In genomic region chr9:42264145-42264544, GRCm38 (mm10) we compare ENCODE assay signal across 8 mouse cellular contexts. TPM values are rescaled to one million over a fixed set of nuclear protein-coding genes. Genes with fewer than 3 reads are reported as not detected.
DNase-seq lines count a peak whose midpoint lies in the region; ATAC-seq lines count a peak whose summit lies in the region.

Gene Sc5d (minus strand): TSS chr9:42264256.

- peaks cover 2% of the 10 kb centered on the region for H3K36me3 ChIP-seq in hindbrain, embryonic 13.5 days

- H3K27ac ChIP-seq in hindbrain, embryonic 13.5 days = peak within 1 kb of the TSS; percentile 96

- no peaks in the 10 kb centered on the region for H3K9me3 ChIP-seq in hindbrain, embryonic 13.5 days

- peak within 1 kb of the TSS; percentile 72 for H3K4me3 ChIP-seq in hindbrain, embryonic 13.5 days

- peak within 1 kb of the TSS; percentile 89 for H3K9ac ChIP-seq in hindbrain, embryonic 13.5 days

- H3K4me2 ChIP-seq in hindbrain, embryonic 13.5 days = peak within 1 kb of the TSS; percentile 77

- H3K27me3 ChIP-seq in hindbrain, embryonic 13.5 days = no peaks in the 10 kb centered on the region

- peak; percentile 98 for ATAC-seq in hindbrain, embryonic 13.5 days (ENCODE audit: low FRiP score)

- 0% methylated on average over 49 of the region's 49 CpGs for WGBS in hindbrain, embryonic 13.5 days

- H3K4me1 ChIP-seq in hindbrain, embryonic 13.5 days (replicated peaks) = peaks cover 38% of the 10 kb centered on the region

- DNase-seq in NIH3T3 (ENCODE audit: low read depth) = peak; percentile 97
- peak; percentile 99 for DNase-seq in cerebellum, postnatal 10 days
- DNase-seq in frontal cortex, postnatal 14 days (ENCODE audit: low spot score in 2 of 2) = peak; percentile 87 to 91
- DNase-seq in layer of hippocampus, postnatal 25 days (ENCODE audit: extremely low spot score in 1 of 2, low spot score in 1 of 2) = peak; percentile 85 to 91
- peak; percentile 96 for DNase-seq in lung, postnatal 25 days (ENCODE audit: low spot score)
- peak; percentile 93 for DNase-seq in retina, embryonic 14.5 days (ENCODE audit: low spot score)
- DNase-seq in thymus, postnatal 4 days = peak; percentile 92

RNA-seq across cellular contexts. Expression of gene Sc5d, which starts in this region (rescaled TPM):
- 63.0 and 72.2 TPM in 2 replicates for polyA plus RNA-seq in hindbrain, embryonic 13.5 days (2015; fragmentation: Nextera tagmentation; extraction: Ambion mirVana)
- total RNA-seq in layer of hippocampus, postnatal 25 days (2021) = 10 to 100 TPM; 54.5 to 65.4 TPM

Comparison
In these comparisons a context has a peak if more than half of its experiments do, and no peak if none do; other contexts are left out.
1. Peak in every context shown above with its lines: DNase-seq, ATAC-seq, H3K4me3 ChIP-seq and H3K27ac ChIP-seq.